Mouse (Mus musculus) hindlimb bud, embryonic 11.5 days (tissue): ENCODE measurements around the gene Antxr1.

ENCODE experiments used
- DNase-seq: peaks from one replicate; pipeline ENCODE4 v3.0.0-alpha.2; 2012; ENCODE audit warnings: low read depth, low spot score; ENCODE audit errors: extremely low spot score

Gene Antxr1

DNA sequence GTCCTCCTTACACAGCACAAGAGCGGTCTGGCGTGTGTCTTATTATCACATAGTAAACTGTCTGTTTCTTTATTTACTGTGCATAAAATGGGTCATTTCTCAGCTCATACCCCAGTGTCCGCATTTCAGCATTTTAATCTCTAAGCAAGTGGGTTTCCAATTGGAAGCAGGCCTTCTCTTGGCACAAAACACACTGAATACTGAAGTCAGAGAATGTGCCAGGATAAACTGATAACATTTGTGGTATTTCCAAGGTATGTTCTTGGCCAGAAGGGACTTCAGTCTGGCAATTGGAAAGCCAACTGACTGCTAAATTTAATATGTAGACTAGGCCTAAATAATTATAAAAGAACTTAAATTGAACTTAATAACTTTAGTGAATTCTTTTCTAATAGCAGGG, 84.9 kb downstream of the Antxr1 start:
- no peak for DNase-seq

DNA sequence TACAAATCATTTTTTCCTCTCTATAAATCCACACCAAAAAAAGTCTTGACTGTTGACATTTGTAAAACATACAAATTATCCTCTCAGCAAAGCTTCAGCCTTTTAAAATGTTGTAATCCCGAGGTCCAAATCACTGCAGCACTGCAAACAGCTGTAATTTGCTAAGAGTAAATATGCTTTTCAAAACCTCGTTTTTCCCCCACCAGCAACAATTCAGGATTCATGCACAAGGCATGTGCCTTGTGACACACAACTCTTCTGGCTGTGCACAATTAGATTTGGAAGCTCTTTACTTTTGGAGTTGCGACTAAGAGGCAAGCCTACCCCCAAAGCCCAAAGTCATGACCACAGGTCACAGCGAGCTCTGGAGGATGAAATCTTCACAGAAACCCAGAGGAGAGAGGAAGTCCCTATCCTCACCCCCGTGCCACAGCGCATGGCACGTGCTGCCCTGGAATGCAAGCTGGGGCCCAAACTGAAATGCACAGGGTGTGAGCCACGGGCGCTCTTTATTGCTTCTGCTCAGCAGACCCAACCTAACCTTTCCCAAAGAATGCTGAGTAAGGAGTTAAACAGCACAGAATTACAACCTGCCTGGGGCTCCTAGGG, 87.3 kb downstream of the Antxr1 start:
- DNase-seq: no peak

DNA sequence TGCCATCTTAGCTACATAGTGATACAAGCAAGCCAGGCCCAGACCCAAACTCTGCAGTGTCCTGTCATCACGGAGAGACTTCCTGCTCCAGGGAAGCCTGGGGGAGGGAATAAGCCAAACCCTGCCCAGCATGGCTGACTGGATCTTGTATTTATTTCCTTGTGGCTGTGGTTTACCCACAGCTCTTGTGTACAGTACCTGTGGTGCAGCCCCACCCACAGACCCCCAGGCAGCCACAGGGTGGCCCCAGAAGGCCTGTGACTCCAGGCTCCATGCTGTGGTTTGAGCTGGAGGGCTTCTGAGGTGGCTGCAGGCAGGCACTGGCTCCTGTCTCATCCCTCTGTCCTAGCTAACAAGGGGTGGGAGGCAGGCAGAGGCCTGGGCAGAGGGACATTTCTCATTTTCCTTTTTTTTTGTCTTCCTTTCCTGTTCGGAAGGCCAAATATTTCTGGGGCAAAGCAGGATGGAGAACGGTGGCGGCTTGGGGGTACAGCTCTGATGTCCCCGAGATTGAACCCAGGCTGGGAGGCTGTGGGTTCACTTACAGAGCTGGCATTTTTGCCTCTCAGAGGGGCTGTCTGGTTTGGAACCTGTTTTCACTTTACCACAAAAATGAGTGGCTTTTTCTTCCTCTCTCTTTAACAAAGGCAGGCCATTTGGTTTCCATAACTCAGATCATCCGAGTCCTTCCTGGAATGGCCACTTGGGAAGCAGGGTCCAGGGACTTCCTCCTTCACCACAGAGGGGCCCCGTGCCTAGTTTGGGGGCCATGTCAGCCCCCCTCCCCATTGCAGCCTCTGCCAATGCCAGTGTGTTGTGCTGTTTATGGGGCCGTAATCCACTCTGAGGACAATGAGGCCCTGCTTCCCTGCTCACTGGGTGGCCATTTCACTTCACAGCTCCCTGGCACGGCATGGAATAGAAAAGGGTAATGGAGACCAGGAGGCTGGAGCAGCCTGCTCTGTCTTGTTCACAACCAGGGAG, 91.2 kb downstream of the Antxr1 start:
- no peak for DNase-seq

DNA sequence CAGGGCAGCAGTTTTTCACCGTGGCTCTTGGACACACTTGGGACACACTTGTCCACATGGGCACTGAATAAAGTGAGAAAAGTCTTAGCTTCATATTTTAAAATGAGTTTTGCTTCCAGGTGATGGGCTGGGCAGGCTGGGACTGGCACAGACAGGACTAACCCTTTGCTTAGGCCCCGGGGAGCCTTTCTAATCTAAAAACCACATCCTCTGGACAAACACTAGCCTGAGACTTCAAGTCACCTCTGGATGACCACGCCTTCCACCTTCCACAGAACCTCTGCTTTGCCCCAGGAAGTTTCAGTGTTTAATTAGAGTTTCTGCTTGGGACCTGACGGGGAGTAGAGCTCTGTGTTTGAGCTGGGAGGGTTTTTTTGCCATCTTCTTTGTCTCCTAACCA, 98.4 kb downstream of the Antxr1 start:
- no peak for DNase-seq

DNA sequence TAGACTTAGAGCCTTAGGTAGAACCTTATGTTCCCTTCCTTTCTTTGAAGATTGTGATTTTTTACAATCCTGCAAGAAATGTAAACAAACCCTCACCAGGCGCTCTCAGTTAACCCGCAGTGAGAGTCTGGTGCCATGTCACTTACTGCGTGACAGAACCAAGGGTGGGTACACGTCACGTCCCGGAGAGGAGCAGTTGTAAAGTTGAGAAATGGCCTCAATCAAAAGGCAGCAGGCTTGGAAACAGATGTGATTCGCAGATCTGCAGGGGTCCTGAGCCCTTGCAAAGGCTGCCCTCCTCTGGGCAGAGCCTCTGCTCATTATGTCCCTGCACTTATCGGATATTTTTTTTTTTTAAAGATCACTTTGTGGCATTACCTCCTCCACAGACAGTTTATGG, 99.6 kb downstream of the Antxr1 start:
- DNase-seq: peak; percentile 39

DNA sequence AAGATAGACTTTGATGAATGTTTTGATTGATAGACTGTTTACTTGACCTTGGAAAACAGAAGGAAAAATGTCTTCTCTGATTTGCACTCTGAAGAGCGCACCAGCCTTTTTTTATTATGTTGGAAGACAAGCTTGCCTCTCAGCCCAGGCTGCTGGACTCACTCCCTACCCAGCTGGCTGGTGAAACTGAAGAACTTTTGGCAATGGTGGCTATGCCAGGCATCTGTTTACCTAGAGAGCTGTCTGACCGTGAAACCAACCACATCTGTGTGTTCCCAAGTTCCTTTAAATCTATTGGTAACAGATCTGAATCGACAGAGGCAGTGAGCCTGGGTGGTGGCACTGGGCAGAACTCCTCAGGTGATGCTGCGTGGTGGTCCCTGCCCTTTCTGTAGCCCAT, 102.5 kb downstream of the Antxr1 start:
- no peak for DNase-seq

DNA sequence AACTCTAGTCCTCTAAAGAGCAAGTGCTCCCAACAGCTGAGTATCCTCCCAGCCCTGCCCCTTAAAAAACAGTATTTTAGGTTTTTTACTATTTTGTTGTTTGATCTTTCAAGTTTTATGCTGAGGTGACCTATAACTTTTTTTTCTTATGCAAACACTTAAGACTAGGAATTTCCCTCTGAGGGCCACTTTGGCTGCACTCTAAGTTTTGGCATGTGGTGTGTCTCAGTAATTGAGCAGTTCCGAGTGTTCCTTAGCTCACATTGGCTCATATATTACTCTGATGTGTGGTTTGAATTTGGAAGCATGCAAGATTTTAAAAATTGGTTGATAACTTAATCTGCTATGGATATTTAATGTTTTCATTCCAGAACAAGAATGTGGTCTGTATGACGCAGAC, 105.6 kb downstream of the Antxr1 start:
- DNase-seq: no peak

DNA sequence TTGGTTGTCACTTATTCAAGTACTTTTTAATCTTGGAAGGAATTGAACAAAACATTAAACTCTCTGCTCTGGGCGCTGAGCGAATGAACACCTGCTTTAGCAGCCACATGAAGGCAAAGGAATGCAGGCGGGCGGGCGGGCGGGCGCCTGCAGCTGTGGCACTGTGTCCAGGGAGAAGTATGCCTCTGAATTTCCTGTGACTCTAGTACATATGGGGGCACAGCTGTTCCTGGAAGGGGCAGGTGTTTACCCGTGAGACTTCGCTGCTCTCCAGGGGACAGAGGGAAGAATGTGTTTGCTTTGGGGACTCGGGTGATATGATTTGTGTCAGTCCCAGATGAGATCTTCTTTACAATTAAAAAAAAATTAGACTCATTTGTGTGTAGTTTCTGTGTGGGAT, 107.7 kb downstream of the Antxr1 start:
- no peak for DNase-seq

DNA sequence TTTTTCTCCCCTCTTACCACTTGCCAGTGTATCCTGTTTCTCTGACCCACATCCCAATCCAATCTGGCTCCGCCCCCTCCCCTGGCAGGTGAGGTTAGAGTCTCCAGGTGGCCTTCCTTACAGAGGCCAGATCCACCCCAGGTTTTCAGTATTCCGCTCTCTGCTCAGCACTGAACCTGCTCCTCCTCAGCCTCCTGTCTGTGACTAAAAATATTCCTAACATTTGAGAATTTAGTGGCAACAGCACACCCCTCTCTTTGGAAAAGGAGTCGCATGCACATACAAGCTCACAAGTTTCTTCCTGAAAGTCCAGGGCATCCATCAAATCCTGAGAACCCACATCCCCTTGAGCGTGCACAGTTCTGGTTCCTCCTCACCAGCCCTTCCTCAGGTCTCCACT, 109.3 kb downstream of the Antxr1 start:
- no peak for DNase-seq

DNA sequence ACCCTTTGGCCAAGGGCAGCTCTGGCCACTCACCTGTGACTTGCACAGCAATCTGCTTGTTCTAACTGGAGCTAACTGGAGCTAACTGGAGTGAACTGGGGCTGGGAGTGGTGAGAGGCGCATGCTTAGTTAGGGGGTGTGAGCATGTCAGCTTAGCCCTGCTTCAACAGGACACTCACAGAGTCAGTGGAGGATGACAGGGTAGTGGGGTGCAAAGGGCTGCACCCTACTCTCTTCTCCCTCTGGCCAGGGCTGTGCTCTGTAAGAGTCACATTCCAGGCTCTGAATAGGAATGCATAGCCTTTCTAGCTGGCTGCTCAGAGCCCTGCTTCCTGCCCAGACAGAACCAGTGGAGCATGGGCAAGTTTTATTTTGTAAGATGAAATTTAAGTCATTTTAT, 110.3 kb downstream of the Antxr1 start:
- no peak for DNase-seq

DNA sequence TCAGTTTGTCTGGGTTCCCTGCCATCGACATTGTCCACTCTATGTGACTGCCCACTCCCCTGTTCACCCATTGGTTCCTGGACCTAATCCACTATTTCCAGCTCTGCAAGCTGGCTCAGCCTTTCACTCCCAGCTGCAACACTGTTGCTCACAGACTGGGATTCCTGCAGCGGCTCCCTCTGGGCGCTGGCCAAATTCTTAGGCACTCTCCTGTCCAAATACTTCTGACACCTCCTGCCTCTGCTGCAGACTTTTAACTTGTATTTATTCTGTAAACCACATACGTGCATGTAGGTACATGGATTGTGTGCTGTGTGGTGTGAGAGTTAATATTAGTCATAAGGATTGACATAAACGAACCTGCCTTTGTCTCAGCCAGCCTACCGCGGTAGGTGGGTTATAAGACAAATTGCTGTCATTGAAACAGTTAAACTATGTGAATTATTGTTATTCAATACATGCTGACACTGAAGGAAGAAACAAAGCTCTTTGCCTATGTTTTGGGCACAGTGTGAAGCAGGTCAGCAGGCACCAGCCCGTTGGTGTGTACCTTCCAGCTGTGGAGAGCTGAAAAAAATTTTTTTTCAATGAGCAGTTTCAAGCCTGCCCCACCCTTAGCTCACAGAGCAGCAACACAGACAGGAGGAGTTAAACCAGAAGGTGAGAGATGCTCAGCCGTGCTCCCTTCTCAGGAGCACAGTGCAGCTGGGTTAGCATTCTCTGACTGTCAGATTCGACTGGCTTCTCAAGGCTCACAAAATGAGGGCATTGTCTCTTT, 112.6 kb downstream of the Antxr1 start:
- DNase-seq: no peak

DNA sequence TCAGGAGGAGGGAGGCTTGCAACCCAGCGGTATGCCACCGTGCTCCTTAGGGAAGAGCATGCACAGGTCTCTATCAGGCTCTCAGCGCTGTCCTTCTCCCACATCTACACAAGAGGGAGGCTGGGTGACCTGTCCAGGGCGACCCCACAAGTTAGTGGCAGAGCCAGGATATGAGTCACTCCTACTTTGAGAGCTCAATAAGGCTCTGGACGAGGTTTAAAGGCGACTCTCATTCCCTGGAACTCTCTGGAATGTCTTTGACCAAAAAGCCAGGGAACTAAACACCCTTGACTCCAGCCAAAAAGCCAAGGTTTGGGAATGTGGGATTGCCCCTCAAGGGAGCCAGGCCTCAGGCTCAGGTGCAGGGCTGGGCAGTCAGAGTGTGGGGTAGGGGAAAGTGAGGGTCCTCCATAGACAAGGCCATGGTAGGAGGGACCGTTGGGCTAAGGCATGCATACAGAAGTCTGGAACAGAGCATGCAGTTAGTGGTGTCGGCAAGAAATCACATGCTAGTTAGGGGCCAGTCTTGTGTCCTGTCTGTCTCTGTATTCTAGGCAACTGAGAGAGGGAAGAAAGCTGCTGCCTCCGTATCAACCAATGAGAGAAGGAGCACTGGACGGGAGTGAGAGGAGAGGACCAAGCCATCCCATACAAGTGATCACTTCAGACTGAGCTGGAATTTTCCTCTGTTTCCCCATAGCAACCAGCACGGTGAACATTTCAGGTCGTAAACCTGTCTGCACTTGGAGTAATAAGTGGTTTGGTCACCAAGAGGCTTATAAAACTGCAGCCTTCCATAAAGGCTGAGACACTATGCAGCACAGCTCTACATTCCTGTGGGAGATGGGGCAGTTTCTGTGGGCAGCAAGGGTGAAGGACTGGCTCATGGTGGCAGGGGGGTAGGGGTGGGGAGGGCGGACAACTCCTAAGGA, 116.3 kb downstream of the Antxr1 start:
- peak; percentile 92 for DNase-seq

DNA sequence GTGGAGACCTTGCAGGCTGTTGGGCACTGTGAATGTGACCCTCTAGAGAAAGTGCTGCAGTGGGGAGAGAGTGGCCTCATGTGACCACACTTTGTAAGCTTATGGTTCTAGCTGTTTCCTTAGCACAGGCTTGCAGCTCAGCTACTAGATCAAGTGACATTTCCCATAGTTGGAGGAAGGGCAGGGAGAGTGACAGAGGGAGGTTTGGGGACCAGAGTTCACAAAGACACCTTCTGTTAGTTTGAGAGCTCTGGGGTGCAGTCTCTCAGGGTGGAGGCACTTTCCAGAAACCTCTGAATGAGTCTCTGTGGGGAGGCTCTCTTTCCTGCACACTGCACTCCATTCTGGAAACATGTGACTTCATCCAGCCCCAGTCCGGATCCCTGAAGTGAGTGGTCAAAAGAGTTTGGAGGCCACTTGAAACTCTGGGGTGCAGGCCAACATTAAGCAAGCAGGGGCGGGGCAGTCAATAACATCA, 119.5 kb downstream of the Antxr1 start:
- DNase-seq: no peak

DNA sequence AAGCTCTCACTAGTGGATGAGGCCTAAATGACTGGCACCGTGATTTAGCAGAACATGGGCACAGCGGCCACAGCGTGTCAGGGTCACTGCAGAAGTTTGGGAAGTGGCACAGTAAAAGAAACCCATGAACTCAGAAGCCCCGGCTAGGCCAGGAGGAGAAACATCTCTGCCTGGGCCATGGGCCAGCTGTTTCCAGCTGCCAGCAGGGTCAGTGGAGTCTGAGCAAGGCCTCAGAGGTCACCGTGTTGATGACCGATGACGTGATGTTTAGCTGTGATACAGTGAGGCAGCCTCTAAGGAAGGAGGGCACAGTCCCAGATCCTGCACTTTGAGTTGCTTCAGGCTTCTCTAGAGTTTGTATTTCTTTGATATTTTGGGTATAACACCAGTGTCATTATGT, 122.4 kb downstream of the Antxr1 start:
- no peak for DNase-seq

DNA sequence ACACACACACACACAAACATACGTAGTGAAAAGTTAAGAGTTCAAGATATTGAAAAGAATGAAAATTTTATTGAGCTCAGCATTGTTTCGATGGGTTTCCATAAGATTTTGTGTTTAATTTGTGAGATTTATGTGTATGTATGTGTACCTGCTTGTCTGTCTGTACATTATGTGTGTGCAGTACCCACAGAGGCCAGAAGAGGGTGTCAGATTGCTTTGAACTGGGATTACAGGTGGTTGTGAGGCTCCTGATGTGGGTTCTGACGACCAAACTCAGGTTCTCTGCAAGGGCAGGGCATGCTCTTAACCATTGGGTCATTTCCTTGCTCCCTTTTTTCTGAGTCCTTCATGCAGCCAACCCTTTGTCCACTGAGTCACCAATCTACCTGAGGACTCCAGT, 124.1 kb downstream of the Antxr1 start:
- DNase-seq: no peak

DNA sequence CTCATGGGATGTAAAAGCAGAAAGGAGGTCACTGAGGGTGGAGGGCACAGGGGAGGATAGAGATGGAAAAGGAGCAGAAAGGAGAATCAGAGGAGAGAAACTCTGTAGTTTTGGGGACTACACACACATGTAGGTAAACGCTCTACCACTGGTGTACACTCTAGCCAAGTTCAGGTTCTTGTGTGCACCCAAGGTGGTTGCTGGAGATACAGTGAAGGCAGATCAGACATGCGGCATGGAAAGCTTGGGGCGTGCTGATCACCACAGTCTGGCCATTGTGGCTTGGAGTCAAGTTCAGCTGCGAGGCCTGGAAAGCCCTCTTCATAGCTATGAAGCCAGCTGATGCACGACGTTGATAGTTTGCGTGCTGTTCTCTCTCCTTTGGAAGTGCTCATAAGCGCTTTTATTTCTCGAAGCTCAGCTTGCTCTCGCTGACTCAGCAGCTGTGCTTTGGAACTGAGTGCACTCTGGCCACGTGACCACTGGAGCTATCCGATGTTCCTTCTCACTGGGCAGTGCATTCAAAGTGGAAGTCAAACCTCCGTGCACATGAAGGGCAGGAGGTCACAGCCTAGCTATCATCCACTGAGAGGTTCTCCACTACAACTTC, 128.1 kb downstream of the Antxr1 start:
- DNase-seq: no peak

DNA sequence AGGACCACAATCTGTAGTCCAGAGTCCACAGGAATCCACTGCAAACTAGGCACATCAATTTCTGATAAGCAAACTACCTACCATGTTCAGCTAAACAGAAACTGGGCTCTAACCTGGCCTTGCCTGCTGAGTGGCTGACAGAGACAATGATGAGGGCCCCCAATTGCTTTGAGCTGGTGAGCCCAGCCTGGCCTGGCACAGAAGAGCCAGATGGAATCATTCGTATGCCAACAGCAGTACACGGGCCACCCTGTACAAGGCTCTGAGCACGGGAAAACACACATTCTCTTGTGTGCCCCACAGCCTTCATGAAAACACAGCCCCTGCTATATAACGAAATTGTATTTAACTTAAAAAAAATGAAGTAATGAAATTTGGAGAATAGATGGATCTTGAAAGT, 128.8 kb downstream of the Antxr1 start:
- DNase-seq: no peak

DNA sequence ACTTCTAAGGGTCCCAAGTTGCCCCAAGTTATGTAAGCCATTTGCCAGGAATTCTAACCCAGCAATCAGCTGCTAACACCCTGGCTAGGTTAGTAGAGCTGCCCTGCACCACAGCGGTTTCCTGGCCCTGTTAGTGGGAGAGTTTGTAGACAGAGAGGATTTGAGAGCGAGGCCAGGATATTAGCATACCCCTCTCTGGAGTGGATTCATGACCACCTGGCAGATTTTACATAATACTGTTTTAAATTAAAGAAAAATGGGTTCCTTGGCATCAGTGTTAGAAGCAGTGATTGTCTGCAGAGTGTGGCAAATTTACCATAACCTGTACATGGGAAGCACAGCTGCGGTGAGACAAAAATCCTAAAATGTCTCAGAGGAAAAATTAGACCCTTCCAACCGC, 132.2 kb downstream of the Antxr1 start:
- no peak for DNase-seq

DNA sequence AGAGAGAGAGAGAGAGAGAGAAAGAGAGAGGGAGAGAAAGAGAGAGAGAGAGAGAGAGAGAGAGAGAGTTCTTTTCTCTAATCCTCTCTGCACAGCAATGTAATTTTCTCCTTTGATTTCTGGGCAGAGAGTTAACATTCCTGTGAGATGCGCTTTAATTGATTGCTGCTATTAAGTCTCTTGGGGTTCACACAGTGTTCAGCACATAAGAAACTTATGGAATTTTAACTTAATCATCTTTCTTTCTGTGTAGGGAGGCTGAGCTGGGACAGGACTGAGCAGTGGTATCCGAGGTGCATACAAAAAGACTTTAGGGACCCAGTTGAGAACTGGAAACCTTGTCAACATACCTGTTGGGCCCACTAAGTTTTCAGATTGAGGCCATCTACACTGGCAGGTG, 132.6 kb downstream of the Antxr1 start:
- DNase-seq: no peak

DNA sequence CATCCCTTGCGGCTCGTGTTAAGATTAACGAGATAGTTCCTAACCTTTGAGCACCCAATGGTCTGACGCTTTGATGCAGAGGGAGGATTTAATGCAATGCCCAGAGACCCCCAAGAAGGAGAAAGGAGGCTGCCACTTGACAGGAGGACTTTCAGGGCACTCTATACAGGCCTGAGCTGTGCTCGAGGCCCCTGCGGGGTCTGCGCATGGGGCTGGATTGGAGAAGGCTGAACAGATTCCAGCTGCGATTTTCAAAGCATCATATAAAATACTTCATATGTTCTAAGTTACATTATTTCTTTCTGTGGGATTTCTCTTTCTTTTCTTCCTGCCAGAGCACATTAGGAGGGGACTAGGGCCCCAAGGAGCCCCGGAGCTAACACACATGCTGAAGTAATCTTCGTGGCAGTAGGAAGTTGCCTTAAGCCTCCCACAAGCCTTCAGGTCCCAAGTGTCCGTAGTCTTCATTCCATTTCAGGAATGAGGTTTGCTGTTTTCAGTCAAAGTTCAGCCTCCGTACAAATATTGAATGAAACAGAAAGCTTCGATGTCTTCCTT, 133.5 kb downstream of the Antxr1 start:
- no peak for DNase-seq
